In genomic region chr17:32680404-32680803, GRCm38 (mm10) we compare ENCODE assay signal across 8 mouse cellular contexts. TPM values are rescaled to one million over a fixed set of nuclear protein-coding genes. Genes with fewer than 3 reads are reported as not detected.
DNase-seq lines count a peak whose midpoint lies in the region.

No protein-coding gene starts in this region.

- DNase-seq in gastrocnemius, adult 18-20 months (ENCODE audit: low spot score): peak; percentile 22
- DNase-seq in gastrocnemius, adult 8-10 months (ENCODE audit: low spot score in 2 of 2): no peak
- peak; percentile 71 for DNase-seq in testis, postnatal 10 days (ENCODE audit: low spot score)
- no peak for DNase-seq in testis, postnatal 14 days (ENCODE audit: low spot score)
- DNase-seq in cerebellum, postnatal 25 days: peak; percentile 42 to 67
- peak; percentile 68 for DNase-seq in kidney, postnatal 10 days
- DNase-seq in mesoderm, embryonic 11.5 days (ENCODE audit: low read depth, low spot score): peak; percentile 58
- DNase-seq in ovary, postnatal 10 days (ENCODE audit: low spot score): no peak

RNA-seq across cellular contexts. Expression of gene Cyp4f15, which starts 5.0 kb away (rescaled TPM):
- total RNA-seq in gastrocnemius, adult 18-20 months (2021): not detected
- under 1 TPM in 1 of 4 experiments, not detected in 3; 0.13 TPM for total RNA-seq in gastrocnemius, adult 8-10 months (2022)

RNA-seq across cellular contexts. Expression of gene Cyp4f40, which starts 21.7 kb away (rescaled TPM):
- not detected for total RNA-seq in gastrocnemius, adult 18-20 months (2021)
- not detected for total RNA-seq in gastrocnemius, adult 8-10 months (2022)

RNA-seq across cellular contexts. Expression of gene Cyp4f37, which starts 59.3 kb away (rescaled TPM):
- not detected for total RNA-seq in gastrocnemius, adult 18-20 months (2021)
- not detected for total RNA-seq in gastrocnemius, adult 8-10 months (2022)

Comparison
In these comparisons a context has a peak if more than half of its experiments do, and no peak if none do; other contexts are left out.
1. DNase-seq: peak in gastrocnemius, adult 18-20 months (single experiment), testis, postnatal 10 days (single experiment), cerebellum, postnatal 25 days (2 of 2), kidney, postnatal 10 days (single experiment) and mesoderm, embryonic 11.5 days (single experiment); none in gastrocnemius, adult 8-10 months (0 of 2), testis, postnatal 14 days (single experiment) and ovary, postnatal 10 days (single experiment).